Mouse (Mus musculus): ENCODE measurements around the gene Atf6. TPM values are rescaled to one million over a fixed set of nuclear protein-coding genes. Genes with fewer than 3 reads are reported as not detected.

Atf6 gene
- polyA plus RNA-seq, 1 experiment from 2014 or later, result 8.7 TPM

GRCm38 (mm10) chr1:170791001-170791400 lies 76.6 kb downstream of the Atf6 start:
- 79% methylated on average over 3 of the region's 3 CpGs for WGBS
- no peak overlapping the region for H3K4me3 ChIP-seq (ENCODE audit: low read length)
- H3K27ac ChIP-seq (ENCODE audit: low read length), result no peak overlapping the region
- H3K4me2 ChIP-seq (replicated peaks; ENCODE audit: low read depth, low read length), result no peak overlapping the region
- H3K9ac ChIP-seq (replicated peaks; ENCODE audit: low read length), result no peak overlapping the region
- H3K27me3 ChIP-seq (ENCODE audit: insufficient read depth, low read length), result no peaks in the 10 kb centered on the region
- H3K4me1 ChIP-seq (ENCODE audit: insufficient read depth, low read length), result no peaks in the 10 kb centered on the region
- ATAC-seq (ENCODE audit: low FRiP score, low TSS enrichment), result no peak
- peaks cover 11% of the 10 kb centered on the region for H3K36me3 ChIP-seq (ENCODE audit: insufficient read depth, low read length)
- no peaks in the 10 kb centered on the region for H3K9me3 ChIP-seq (ENCODE audit: low read length)

GRCm38 (mm10) chr1:170787643-170788042 lies 79.9 kb downstream of the Atf6 start:
- peak; percentile 76 for ATAC-seq (ENCODE audit: low FRiP score, low TSS enrichment)
- no peak overlapping the region for H3K4me2 ChIP-seq (replicated peaks; ENCODE audit: low read depth, low read length)

DNA sequence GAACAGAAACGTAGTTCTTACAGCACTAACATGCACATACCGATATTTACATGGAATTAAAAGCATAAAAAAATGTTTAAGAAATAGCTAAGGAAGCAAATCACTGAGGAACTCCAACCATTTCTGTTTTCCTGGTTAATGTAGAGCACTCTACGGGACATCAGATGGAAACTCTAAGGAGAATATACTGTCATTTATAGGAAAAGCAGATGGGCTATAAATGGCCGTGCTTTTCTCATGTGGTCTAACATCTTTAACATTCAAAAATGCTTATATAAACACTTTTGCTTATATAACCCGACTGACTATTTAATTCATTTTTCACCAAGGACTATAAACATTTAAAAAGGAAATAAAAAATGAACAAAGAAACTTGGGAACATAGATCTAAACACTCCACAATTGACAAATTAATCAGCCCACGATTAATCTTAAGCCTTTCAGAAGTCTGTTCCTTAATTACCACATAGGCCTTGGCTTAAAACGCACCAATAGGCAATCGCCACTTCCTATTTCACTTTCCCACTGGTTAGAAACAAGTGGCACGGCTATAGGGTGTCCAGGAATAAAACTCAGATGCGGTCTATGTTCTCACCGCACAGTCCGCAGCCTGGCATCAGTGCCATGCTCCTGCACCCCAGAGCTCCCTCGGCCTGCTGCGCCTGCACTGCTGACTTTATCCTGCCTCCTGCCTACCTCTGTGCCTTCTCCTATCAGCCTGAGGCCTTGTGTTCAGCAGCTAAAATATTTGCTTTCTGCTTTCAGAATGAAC lies 80.8 kb downstream of the Atf6 start:
- Histone ChIP-seq H3K4me3 (ENCODE audit: low read length) (no peak overlapping the region), H3K27me3 (ENCODE audit: insufficient read depth, low read length) (no peaks in the 10 kb centered on the region), H3K4me2 (replicated peaks; ENCODE audit: low read depth, low read length) (no peak overlapping the region), H3K9me3 (ENCODE audit: low read length) (no peaks in the 10 kb centered on the region), H3K4me1 (ENCODE audit: insufficient read depth, low read length) (no peaks in the 10 kb centered on the region), H3K27ac (ENCODE audit: low read length) (no peak overlapping the region), H3K9ac (replicated peaks; ENCODE audit: low read length) (no peak overlapping the region), H3K36me3 (ENCODE audit: insufficient read depth, low read length) (0 out of 2 replicates have a peak, but pooled peaks cover 8% of the 10 kb centered on the region)
- WGBS, result 84% methylated on average over 14 of the region's 14 CpGs
- ATAC-seq (ENCODE audit: low FRiP score, low TSS enrichment), result no peak

More at GRCm38 (mm10) chr1:170787643-170788042, 79.9 kb downstream of the Atf6 start:
- Histone ChIP-seq H3K9ac (replicated peaks; ENCODE audit: low read length) (no peak overlapping the region), H3K4me1 (ENCODE audit: insufficient read depth, low read length) (no peaks in the 10 kb centered on the region), H3K9me3 (ENCODE audit: low read length) (no peaks in the 10 kb centered on the region), H3K27me3 (ENCODE audit: insufficient read depth, low read length) (no peaks in the 10 kb centered on the region), H3K27ac (ENCODE audit: low read length) (no peak overlapping the region), H3K4me3 (ENCODE audit: low read length) (no peak overlapping the region), H3K36me3 (ENCODE audit: insufficient read depth, low read length) (0 out of 2 replicates have a peak, but pooled peaks cover 8% of the 10 kb centered on the region)
- 18% methylated on average over 1 of the region's 1 CpGs for WGBS

DNA sequence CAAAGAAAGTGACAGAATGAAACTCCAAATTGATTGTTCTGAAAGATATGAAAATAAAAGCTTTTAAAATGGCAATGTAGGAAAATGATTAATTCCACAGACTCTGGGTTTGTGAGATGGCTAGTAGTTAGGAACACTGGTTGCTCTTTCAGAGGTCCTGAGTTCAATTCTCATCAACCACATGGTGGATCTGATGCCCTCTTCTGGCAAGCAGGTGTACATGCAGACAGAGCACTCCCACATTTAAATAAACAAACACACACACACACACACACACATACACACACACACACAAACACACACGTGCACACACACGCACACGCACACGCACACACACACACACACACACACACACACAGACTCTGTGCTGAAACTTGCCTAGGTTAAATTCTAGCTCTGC lies 89.9 kb downstream of the Atf6 start:
- Histone ChIP-seq H3K9me3 (ENCODE audit: low read length) (no peaks in the 10 kb centered on the region), H3K36me3 (ENCODE audit: insufficient read depth, low read length) (no peaks in the 10 kb centered on the region), H3K9ac (replicated peaks; ENCODE audit: low read length) (no peak overlapping the region), H3K4me1 (ENCODE audit: insufficient read depth, low read length) (no peaks in the 10 kb centered on the region), H3K4me3 (ENCODE audit: low read length) (no peak overlapping the region), H3K27ac (ENCODE audit: low read length) (no peak overlapping the region), H3K27me3 (ENCODE audit: insufficient read depth, low read length) (no peaks in the 10 kb centered on the region), H3K4me2 (replicated peaks; ENCODE audit: low read depth, low read length) (no peak overlapping the region)
- WGBS, result 94% methylated on average over 4 of the region's 4 CpGs
- no peak for ATAC-seq (ENCODE audit: low FRiP score, low TSS enrichment)

DNA sequence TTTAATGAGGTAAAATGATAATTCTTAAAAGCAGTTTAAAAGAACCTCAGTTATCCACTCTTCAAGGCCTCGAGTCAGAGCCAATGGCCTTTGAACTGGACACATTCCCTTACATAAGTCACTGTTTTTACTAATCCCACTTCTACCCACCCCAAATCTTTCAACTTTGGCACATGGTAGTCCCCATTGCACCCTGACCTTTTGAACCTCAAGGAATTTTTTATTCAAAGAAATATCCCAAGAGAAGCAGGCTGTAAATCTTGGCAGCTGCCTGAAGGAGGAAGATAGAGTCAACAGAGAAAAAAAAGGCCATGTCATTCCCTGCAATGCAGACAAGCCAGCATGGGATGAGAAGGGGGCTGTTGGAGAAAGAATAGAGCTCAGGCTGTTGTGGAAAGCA lies 93.1 kb downstream of the Atf6 start:
- 63% methylated on average over 1 of the region's 1 CpGs for WGBS
- Histone ChIP-seq H3K27ac (ENCODE audit: low read length) (no peak overlapping the region), H3K9ac (replicated peaks; ENCODE audit: low read length) (no peak overlapping the region), H3K4me1 (ENCODE audit: insufficient read depth, low read length) (no peaks in the 10 kb centered on the region), H3K27me3 (ENCODE audit: insufficient read depth, low read length) (no peaks in the 10 kb centered on the region), H3K4me3 (ENCODE audit: low read length) (no peak overlapping the region), H3K4me2 (replicated peaks; ENCODE audit: low read depth, low read length) (no peak overlapping the region), H3K9me3 (ENCODE audit: low read length) (no peaks in the 10 kb centered on the region), H3K36me3 (ENCODE audit: insufficient read depth, low read length) (no peaks in the 10 kb centered on the region)
- no peak for ATAC-seq (ENCODE audit: low FRiP score, low TSS enrichment)

- Histone ChIP-seq H3K4me3 (ENCODE audit: low read length) (no peak overlapping the region), H3K4me2 (replicated peaks; ENCODE audit: low read depth, low read length) (no peak overlapping the region), H3K4me1 (ENCODE audit: insufficient read depth, low read length) (no peaks in the 10 kb centered on the region), H3K36me3 (ENCODE audit: insufficient read depth, low read length) (no peaks in the 10 kb centered on the region), H3K27ac (ENCODE audit: low read length) (no peak overlapping the region), H3K27me3 (ENCODE audit: insufficient read depth, low read length) (no peaks in the 10 kb centered on the region), H3K9me3 (ENCODE audit: low read length) (no peaks in the 10 kb centered on the region), H3K9ac (replicated peaks; ENCODE audit: low read length) (no peak overlapping the region)
- ATAC-seq (ENCODE audit: low FRiP score, low TSS enrichment), result no peak
- 83% methylated on average over 4 of the region's 4 CpGs for WGBS
Measured at GRCm38 (mm10) chr1:170773506-170773905, 94.1 kb downstream of the Atf6 start.

DNA sequence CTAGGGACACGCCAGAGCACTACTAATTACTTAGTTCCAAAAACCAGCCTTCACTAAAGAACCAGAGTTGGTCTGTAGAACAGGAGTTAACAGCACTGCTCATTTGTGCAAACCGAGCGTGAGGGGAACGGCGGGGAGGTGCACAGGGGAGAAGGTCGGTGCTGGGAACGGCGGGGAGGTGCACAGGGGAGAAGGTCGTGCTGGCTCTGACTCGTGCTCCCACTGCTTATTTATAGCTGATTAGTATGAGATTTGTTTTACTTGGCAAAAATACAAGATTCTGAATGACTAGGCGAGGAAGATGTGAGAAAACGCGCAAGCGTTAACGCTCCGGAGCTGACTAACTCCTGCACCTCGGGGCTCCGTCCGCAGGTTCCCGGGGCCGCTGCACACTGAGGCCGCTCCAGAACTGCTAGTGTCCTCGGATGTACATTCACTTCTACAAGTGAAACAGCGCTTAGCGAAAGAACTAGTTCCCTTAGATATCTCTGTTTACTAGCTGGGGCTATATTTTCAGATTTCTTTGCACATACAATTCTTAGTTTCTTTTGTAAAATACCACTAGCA lies 96.1 kb downstream of the Atf6 start:
- Histone ChIP-seq H3K9me3 (ENCODE audit: low read length) (no peaks in the 10 kb centered on the region), H3K4me3 (ENCODE audit: low read length) (no peak overlapping the region), H3K27ac (ENCODE audit: low read length) (no peak overlapping the region), H3K9ac (replicated peaks; ENCODE audit: low read length) (no peak overlapping the region), H3K4me1 (ENCODE audit: insufficient read depth, low read length) (no peaks in the 10 kb centered on the region), H3K36me3 (ENCODE audit: insufficient read depth, low read length) (no peaks in the 10 kb centered on the region), H3K27me3 (ENCODE audit: insufficient read depth, low read length) (no peaks in the 10 kb centered on the region), H3K4me2 (replicated peaks; ENCODE audit: low read depth, low read length) (peak overlapping the region; percentile 43)
- peak; percentile 75 for ATAC-seq (ENCODE audit: low FRiP score, low TSS enrichment)
- WGBS, result 42% methylated on average over 25 of the region's 25 CpGs

DNA sequence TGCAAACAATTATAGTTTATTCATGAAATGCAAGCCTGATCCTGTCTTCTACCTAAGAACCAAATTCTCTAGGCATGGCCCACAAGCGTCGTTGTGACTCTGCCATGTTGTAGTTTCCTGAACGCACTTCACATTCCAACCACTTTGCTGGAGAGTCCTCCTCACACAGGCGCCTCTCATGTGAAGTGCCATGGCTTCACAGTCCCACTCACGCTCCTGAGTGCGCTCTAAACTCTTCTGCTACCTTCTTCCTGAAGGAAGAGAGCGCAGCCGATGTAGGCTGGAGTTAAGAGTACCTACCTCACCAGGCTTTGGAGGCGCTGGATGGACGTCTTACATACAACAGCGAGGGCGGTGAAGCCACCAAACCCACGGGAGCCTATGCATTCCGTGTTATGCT lies 96.9 kb downstream of the Atf6 start:
- WGBS, result 87% methylated on average over 14 of the region's 14 CpGs
- no peak for ATAC-seq (ENCODE audit: low FRiP score, low TSS enrichment)
- no peak overlapping the region for H3K27ac ChIP-seq (ENCODE audit: low read length)

DNA sequence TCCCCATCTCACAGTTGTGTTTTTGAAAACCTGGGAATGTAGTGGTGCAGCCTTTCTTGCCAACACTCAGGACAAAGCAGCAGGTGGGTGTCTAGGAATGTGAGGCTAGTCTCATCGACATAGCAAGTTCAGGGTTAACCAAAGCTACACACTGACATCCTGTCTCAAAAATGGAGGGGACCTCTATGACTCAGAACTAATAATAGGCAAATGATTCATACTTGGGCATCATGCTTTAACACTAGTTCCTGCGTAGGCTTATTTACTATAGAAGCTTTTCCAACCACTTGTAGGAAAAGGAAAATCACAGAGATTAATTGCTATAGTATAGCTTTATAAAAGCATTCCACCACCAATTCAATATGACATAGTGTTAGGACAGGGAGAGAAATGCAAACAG lies 100.6 kb downstream of the Atf6 start:
- no peak for ATAC-seq (ENCODE audit: low FRiP score, low TSS enrichment)

More for the DNA sequence above, 96.9 kb downstream of the Atf6 start:
- H3K27me3 ChIP-seq (ENCODE audit: insufficient read depth, low read length), result no peaks in the 10 kb centered on the region
- H3K9me3 ChIP-seq (ENCODE audit: low read length), result no peaks in the 10 kb centered on the region
- peaks cover 2% of the 10 kb centered on the region; the same call in 1 of the 2 replicates for H3K36me3 ChIP-seq (ENCODE audit: insufficient read depth, low read length)
- no peak overlapping the region for H3K9ac ChIP-seq (replicated peaks; ENCODE audit: low read length)
- no peaks in the 10 kb centered on the region for H3K4me1 ChIP-seq (ENCODE audit: insufficient read depth, low read length)
- no peak overlapping the region for H3K4me2 ChIP-seq (replicated peaks; ENCODE audit: low read depth, low read length)
- H3K4me3 ChIP-seq (ENCODE audit: low read length), result no peak overlapping the region

GRCm38 (mm10) chr1:170764798-170765197 lies 102.8 kb downstream of the Atf6 start:
- Histone ChIP-seq H3K9me3 (ENCODE audit: low read length) (no peaks in the 10 kb centered on the region), H3K36me3 (ENCODE audit: insufficient read depth, low read length) (peaks cover 4% of the 10 kb centered on the region; the same call in 1 of the 2 replicates), H3K4me1 (ENCODE audit: insufficient read depth, low read length) (no peaks in the 10 kb centered on the region), H3K27ac (ENCODE audit: low read length) (no peak overlapping the region), H3K9ac (replicated peaks; ENCODE audit: low read length) (no peak overlapping the region), H3K4me3 (ENCODE audit: low read length) (no peak overlapping the region), H3K4me2 (replicated peaks; ENCODE audit: low read depth, low read length) (no peak overlapping the region), H3K27me3 (ENCODE audit: insufficient read depth, low read length) (no peaks in the 10 kb centered on the region)
- WGBS, result 90% methylated on average over 1 of the region's 1 CpGs
- ATAC-seq (ENCODE audit: low FRiP score, low TSS enrichment), result no peak

More for the DNA sequence above, 100.6 kb downstream of the Atf6 start:
- Histone ChIP-seq H3K9me3 (ENCODE audit: low read length) (no peaks in the 10 kb centered on the region), H3K27me3 (ENCODE audit: insufficient read depth, low read length) (no peaks in the 10 kb centered on the region), H3K4me2 (replicated peaks; ENCODE audit: low read depth, low read length) (no peak overlapping the region), H3K4me3 (ENCODE audit: low read length) (no peak overlapping the region), H3K27ac (ENCODE audit: low read length) (no peak overlapping the region), H3K36me3 (ENCODE audit: insufficient read depth, low read length) (peaks cover 4% of the 10 kb centered on the region; the same call in 1 of the 2 replicates), H3K9ac (replicated peaks; ENCODE audit: low read length) (no peak overlapping the region), H3K4me1 (ENCODE audit: insufficient read depth, low read length) (no peaks in the 10 kb centered on the region)
- WGBS, result 65% methylated on average over 2 of the region's 2 CpGs

Data from kidney, embryonic 16.5 days (tissue).